Mouse (Mus musculus): ENCODE results near the gene Dctpp1.

Gene Dctpp1

GRCm38 (mm10) chr7:127208553-127209438 is 51.7 kb downstream of the Dctpp1 start, which contains the start of gene Mylpf:
TSS of gene Mylpf (plus strand) at chr7:127208890.
- peak; percentile 99 for DNase-seq

GRCm38 (mm10) chr7:127208295-127208552 is 52.3 kb downstream of the Dctpp1 start, which contains the start of gene Tbc1d10b:
TSS of gene Tbc1d10b (minus strand) at chr7:127208468.
- no peak for DNase-seq

- DNase-seq, result peak; percentile 47
These were observed 52.9 kb downstream of the Dctpp1 start for GRCm38 (mm10) chr7:127207374-127208294.

Data from kidney, adult 9 months (tissue).